Mouse (Mus musculus): ENCODE results near the gene Rep15. TPM values are rescaled to one million over a fixed set of nuclear protein-coding genes. Genes with fewer than 3 reads are reported as not detected.

Rep15 gene
- 5.7 and 6.7 TPM in 2 replicates for polyA plus RNA-seq (2015; fragmentation: Nextera tagmentation; extraction: Ambion mirVana)

DNA sequence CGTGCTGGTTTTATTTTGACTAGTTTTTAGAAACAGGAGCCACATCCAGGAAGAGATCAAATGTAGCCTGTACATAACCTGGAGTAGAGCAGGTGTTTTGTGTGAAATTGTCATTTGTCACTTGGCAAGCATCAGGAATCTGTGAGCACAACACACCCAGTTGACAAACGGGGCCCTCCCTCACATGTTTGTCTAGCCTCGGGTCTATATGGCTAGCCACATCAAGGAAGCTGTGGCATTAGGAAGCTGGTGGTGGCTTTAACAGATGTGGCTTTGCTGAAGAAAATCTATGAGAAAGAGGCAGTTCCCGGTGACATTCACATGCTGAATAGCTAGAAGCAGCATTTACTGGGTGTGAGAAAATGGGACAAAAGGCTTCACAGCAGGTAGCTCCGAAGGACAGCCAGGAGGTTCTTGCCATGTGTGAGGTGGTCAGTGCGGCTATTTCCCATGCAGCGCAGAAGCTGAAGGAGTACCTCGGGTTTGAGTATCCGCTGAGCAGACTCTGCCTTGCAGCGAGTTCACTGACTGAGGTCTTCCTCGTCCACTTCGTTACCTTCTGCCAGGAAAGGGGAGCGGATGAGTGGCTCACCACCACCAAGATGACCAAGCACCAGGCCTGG lies at the start of gene Rep15:
Rep15 (plus strand) TSS at position 282 of the 623 bp plus-strand sequence.
- Histone ChIP-seq H3K9ac (no peak within 1 kb of the TSS), H3K27ac (no peak within 1 kb of the TSS), H3K4me1 (replicated peaks) (no peaks in the 10 kb centered on the region), H3K4me3 (replicated peaks) (no peak within 1 kb of the TSS), H3K27me3 (replicated peaks) (no peaks in the 10 kb centered on the region), H3K4me2 (replicated peaks) (no peak within 1 kb of the TSS), H3K9me3 (no peaks in the 10 kb centered on the region), H3K36me3 (peaks cover 13% of the 10 kb centered on the region; the same call in 1 of the 2 replicates)
- 55% methylated on average over 13 of the region's 13 CpGs for WGBS
- no peak for ATAC-seq

DNA sequence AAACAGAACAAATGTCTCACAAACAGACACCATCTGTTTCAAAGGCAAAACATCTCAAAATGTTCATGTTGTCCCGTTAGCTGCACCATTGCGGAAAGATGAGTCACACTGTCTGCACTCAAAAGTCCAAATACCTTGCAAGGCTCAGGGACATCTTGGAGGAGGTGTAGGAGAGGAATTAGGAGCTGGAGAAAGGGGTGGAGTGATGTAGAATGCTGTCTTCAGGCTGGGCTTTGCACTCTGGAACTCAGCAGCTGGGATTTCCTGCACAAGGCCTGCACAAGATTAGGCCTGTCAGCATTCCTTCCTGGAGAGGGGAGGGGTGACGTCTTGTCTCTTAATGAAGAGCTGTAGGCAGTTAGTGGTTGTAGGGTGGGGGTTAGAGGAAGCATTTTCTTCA lies 47.8 kb upstream of the Rep15 start:
- Histone ChIP-seq H3K4me3 (replicated peaks) (no peak overlapping the region), H3K9me3 (no peaks in the 10 kb centered on the region), H3K27me3 (replicated peaks) (no peaks in the 10 kb centered on the region), H3K4me2 (replicated peaks) (no peak overlapping the region), H3K9ac (no peak overlapping the region), H3K4me1 (replicated peaks) (peaks cover 6% of the 10 kb centered on the region), H3K27ac (no peak overlapping the region), H3K36me3 (no peaks in the 10 kb centered on the region)
- 66% methylated on average over 3 of the region's 3 CpGs for WGBS
- 0 out of 2 replicates have a peak, but pooled peaks have one; percentile 18 for ATAC-seq

DNA sequence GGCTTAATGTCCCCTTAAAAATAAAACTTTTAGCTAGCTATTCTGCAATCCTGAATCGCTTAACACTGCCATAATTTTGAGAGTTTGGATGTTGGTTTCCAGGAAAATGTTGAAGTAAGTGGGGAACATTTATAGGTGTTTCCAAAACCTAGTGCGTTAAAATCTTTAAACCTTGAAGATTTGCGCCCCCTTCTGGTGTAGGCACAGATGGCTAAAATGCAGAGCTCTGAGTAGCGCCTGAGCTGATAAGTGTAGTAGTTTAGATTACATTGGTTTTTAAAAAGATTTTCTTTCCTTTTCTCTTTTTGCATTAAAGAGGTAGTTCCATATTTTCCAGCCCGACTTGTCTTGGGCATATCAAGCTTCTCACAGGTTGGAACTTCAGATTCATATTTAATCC lies 38.1 kb upstream of the Rep15 start:
- Histone ChIP-seq H3K36me3 (no peaks in the 10 kb centered on the region), H3K4me1 (replicated peaks) (no peaks in the 10 kb centered on the region), H3K27me3 (replicated peaks) (no peaks in the 10 kb centered on the region), H3K27ac (no peak overlapping the region), H3K4me2 (replicated peaks) (no peak overlapping the region), H3K9me3 (no peaks in the 10 kb centered on the region), H3K9ac (no peak overlapping the region), H3K4me3 (replicated peaks) (no peak overlapping the region)
- WGBS = 47% methylated on average over 5 of the region's 5 CpGs
- no peak for ATAC-seq

GRCm38 (mm10) chr6:146995391-146995790 lies 37.0 kb upstream of the Rep15 start:
- Histone ChIP-seq H3K9me3 (no peaks in the 10 kb centered on the region), H3K9ac (no peak overlapping the region), H3K4me3 (replicated peaks) (no peak overlapping the region), H3K4me1 (replicated peaks) (no peaks in the 10 kb centered on the region), H3K4me2 (replicated peaks) (no peak overlapping the region), H3K27ac (no peak overlapping the region), H3K27me3 (replicated peaks) (no peaks in the 10 kb centered on the region), H3K36me3 (0 out of 2 replicates have a peak, but pooled peaks cover 3% of the 10 kb centered on the region)
- 81% methylated on average over 2 of the region's 2 CpGs for WGBS
- no peak for ATAC-seq

- H3K9me3 ChIP-seq = no peaks in the 10 kb centered on the region
- H3K4me2 ChIP-seq (replicated peaks) = no peak overlapping the region
- 0 out of 2 replicates have a peak, but pooled peaks cover 3% of the 10 kb centered on the region for H3K36me3 ChIP-seq
- no peak for ATAC-seq
- H3K27me3 ChIP-seq (replicated peaks) = no peaks in the 10 kb centered on the region
- H3K27ac ChIP-seq = no peak overlapping the region
- no peak overlapping the region for H3K9ac ChIP-seq
- no peak overlapping the region for H3K4me3 ChIP-seq (replicated peaks)
- WGBS = 93% methylated on average over 6 of the region's 6 CpGs
- no peaks in the 10 kb centered on the region for H3K4me1 ChIP-seq (replicated peaks)
Measured at GRCm38 (mm10) chr6:146995878-146996277, 36.5 kb upstream of the Rep15 start.

- Histone ChIP-seq H3K4me1 (replicated peaks) (no peaks in the 10 kb centered on the region), H3K9ac (no peak overlapping the region), H3K9me3 (no peaks in the 10 kb centered on the region), H3K4me3 (replicated peaks) (no peak overlapping the region), H3K27ac (no peak overlapping the region), H3K4me2 (replicated peaks) (no peak overlapping the region), H3K27me3 (replicated peaks) (no peaks in the 10 kb centered on the region), H3K36me3 (0 out of 2 replicates have a peak, but pooled peaks cover 6% of the 10 kb centered on the region)
- 63% methylated on average over 6 of the region's 6 CpGs for WGBS
- ATAC-seq = peak; percentile 82
Measured at GRCm38 (mm10) chr6:146997006-146997405, 35.4 kb upstream of the Rep15 start.

GRCm38 (mm10) chr6:146998710-146999109 lies 33.7 kb upstream of the Rep15 start:
- no peak overlapping the region for H3K9ac ChIP-seq
- no peaks in the 10 kb centered on the region for H3K27me3 ChIP-seq (replicated peaks)
- 90% methylated on average over 4 of the region's 4 CpGs for WGBS
- H3K4me1 ChIP-seq (replicated peaks) = no peaks in the 10 kb centered on the region
- H3K4me3 ChIP-seq (replicated peaks) = no peak overlapping the region
- H3K4me2 ChIP-seq (replicated peaks) = no peak overlapping the region
- no peak for ATAC-seq
- no peaks in the 10 kb centered on the region for H3K9me3 ChIP-seq
- 0 out of 2 replicates have a peak, but pooled peaks cover 6% of the 10 kb centered on the region for H3K36me3 ChIP-seq
- no peak overlapping the region for H3K27ac ChIP-seq

GRCm38 (mm10) chr6:146999302-146999701 lies 33.1 kb upstream of the Rep15 start:
- no peak for ATAC-seq
- H3K4me2 ChIP-seq (replicated peaks) = no peak overlapping the region
- no peak overlapping the region for H3K27ac ChIP-seq
- H3K36me3 ChIP-seq = 0 out of 2 replicates have a peak, but pooled peaks cover 6% of the 10 kb centered on the region
- no peaks in the 10 kb centered on the region for H3K4me1 ChIP-seq (replicated peaks)
- no peaks in the 10 kb centered on the region for H3K9me3 ChIP-seq
- H3K9ac ChIP-seq = no peak overlapping the region
- 85% methylated on average over 9 of the region's 9 CpGs for WGBS
- no peaks in the 10 kb centered on the region for H3K27me3 ChIP-seq (replicated peaks)
- H3K4me3 ChIP-seq (replicated peaks) = no peak overlapping the region

DNA sequence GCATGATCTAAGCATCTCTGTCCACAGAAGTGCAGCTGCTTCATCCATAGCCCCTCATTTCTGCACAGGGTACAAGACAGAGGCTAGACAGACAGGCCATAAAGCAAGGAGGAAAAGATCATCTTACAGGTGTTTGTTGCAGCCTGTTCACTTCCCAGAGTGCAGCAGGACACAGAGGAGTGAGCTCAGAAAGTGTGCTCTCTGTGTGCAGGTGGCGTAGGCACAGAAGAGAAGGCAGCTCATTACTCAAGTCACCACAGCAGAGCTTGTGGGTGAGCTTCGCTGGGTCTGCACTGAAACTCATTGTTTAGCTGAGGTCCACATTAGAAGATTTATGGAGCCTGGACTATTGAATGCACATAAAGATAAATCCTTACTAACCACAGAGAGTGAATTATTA lies 32.6 kb upstream of the Rep15 start:
- no peak for ATAC-seq

DNA sequence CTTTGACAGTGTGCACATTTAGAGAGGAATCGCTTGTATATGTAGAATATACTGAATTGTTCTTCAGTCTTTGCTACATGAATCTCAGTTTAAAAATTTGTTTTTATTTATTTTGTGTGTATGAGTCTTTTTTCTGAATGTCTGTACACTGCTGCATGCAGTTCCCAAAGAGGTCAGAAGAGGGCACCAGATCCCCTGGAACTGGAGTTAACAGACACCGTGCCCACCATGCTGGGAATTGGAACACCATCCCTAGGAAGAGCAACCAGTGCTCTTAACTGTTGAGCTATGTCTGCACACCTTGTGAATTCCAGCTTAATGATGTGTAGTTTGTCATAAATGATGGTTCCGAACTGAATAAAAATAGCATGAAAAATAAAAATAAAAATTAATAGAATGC lies 24.2 kb upstream of the Rep15 start:
- Histone ChIP-seq H3K36me3 (peaks cover 5% of the 10 kb centered on the region; the same call in 1 of the 2 replicates), H3K4me3 (replicated peaks) (no peak overlapping the region), H3K4me2 (replicated peaks) (no peak overlapping the region), H3K9me3 (no peaks in the 10 kb centered on the region), H3K4me1 (replicated peaks) (no peaks in the 10 kb centered on the region), H3K27me3 (replicated peaks) (no peaks in the 10 kb centered on the region), H3K27ac (no peak overlapping the region), H3K9ac (no peak overlapping the region)
- ATAC-seq = no peak
- WGBS = 67% methylated on average over 3 of the region's 3 CpGs

More for the DNA sequence above, 32.6 kb upstream of the Rep15 start:
- no peak overlapping the region for H3K4me2 ChIP-seq (replicated peaks)
- no peaks in the 10 kb centered on the region for H3K4me1 ChIP-seq (replicated peaks)
- 65% methylated on average over 2 of the region's 2 CpGs for WGBS
- H3K9me3 ChIP-seq = no peaks in the 10 kb centered on the region
- H3K9ac ChIP-seq = no peak overlapping the region
- H3K27ac ChIP-seq = no peak overlapping the region
- H3K36me3 ChIP-seq = 0 out of 2 replicates have a peak, but pooled peaks cover 6% of the 10 kb centered on the region
- no peak overlapping the region for H3K4me3 ChIP-seq (replicated peaks)
- H3K27me3 ChIP-seq (replicated peaks) = no peaks in the 10 kb centered on the region

GRCm38 (mm10) chr6:147010358-147010757 lies 22.0 kb upstream of the Rep15 start:
- Histone ChIP-seq H3K27me3 (replicated peaks) (no peaks in the 10 kb centered on the region), H3K27ac (no peak overlapping the region), H3K36me3 (peaks cover 7% of the 10 kb centered on the region; the same call in 1 of the 2 replicates), H3K9ac (no peak overlapping the region), H3K4me3 (replicated peaks) (no peak overlapping the region), H3K9me3 (no peaks in the 10 kb centered on the region), H3K4me1 (replicated peaks) (no peaks in the 10 kb centered on the region), H3K4me2 (replicated peaks) (no peak overlapping the region)
- ATAC-seq = no peak
- WGBS = 83% methylated on average over 6 of the region's 6 CpGs

DNA sequence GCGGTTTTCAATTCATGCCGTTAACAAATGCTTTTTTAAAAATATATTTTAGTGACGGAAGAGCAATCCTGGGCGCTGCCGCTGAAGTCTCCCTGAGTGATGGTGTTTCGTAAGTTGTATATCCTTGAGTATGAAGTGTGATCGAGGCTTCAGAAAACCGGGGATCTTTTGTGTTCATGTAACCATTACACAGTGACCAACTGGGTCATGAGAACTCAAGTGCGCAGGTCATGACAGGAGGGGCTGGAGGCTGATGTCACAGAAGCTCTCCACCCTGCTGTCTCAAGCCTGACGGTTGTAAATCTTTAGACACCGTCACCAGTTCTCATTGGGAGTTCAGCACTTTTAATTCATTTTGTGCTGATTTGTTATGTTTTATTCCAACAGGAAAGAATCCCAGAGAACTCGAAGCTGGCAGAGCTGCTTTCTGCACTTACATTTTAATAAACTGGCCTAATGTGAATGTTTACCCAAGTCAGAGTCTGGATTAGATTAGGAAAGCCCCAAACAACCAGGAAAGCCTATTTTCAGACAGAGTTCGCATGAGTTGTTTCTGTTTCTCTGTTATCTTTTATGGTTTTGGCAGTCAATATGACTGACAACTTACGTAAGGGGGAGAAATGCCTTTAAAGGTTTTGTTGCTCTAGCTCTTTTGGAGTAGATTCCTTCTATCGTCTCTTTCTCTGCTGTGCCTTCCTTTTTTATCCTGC lies 21.4 kb upstream of the Rep15 start:
- H3K27me3 ChIP-seq (replicated peaks) = no peaks in the 10 kb centered on the region
- H3K36me3 ChIP-seq = peaks cover 7% of the 10 kb centered on the region; the same call in 1 of the 2 replicates
- H3K9ac ChIP-seq = no peak overlapping the region
- no peak overlapping the region for H3K27ac ChIP-seq
- no peak overlapping the region for H3K4me2 ChIP-seq (replicated peaks)
- no peak for ATAC-seq
- 83% methylated on average over 15 of the region's 15 CpGs for WGBS
- no peak overlapping the region for H3K4me3 ChIP-seq (replicated peaks)
- no peaks in the 10 kb centered on the region for H3K9me3 ChIP-seq
- no peaks in the 10 kb centered on the region for H3K4me1 ChIP-seq (replicated peaks)
